Mouse (Mus musculus) frontal cortex, postnatal 10 days (tissue): ENCODE results near the gene Abce1.
"Not testable (repeated sequence)": the region's sequence is repeated elsewhere in the genome, so short reads cannot be mapped to it uniquely, and the experiment has no call there.

ENCODE experiments used
- DNase-seq, 2 experiments: peaks; one replicate each; pipeline ENCODE4 v3.0.0; 2022; ENCODE audit warnings: low spot score in 2 of 2, mixed read lengths in 1 of 2

Abce1 gene

GRCm38 (mm10) chr8:79711064-79711961, at the start of gene Abce1, which contains the start of gene Anapc10:
Gene Abce1 (minus strand): TSS chr8:79711740.
Gene Anapc10 (plus strand): TSS chr8:79711820.
- peak; percentile 95 to 98 for DNase-seq

DNA sequence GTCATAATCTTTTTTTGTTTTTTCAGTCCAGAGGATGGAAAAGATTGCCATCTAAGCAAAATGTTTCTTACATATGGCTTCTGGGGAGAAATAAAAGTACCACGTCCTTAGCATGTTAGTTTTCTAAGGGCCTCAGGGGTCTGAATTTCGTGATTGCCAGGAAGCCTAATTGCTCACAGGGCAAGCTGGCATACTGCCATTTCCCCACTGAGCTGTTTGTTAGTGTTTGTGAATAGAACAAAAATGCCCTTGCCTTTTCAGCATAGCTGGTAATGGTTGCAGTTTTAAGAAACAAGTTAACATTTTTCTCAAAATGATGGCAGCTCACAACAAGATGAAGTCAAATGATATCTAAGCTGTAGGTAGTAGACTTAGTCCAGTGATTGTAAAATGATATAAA, 38.8 kb upstream of the Abce1 start:
- peak in 1 of 2 experiments; percentile 17 for DNase-seq

- DNase-seq = no peak
These were observed 37.1 kb upstream of the Abce1 start for GRCm38 (mm10) chr8:79748591-79748990.

GRCm38 (mm10) chr8:79748171-79748570, 36.6 kb upstream of the Abce1 start:
- no peak for DNase-seq

GRCm38 (mm10) chr8:79734304-79734703, 22.8 kb upstream of the Abce1 start:
- DNase-seq = peak; percentile 12 to 17

GRCm38 (mm10) chr8:79727900-79728299, 16.4 kb upstream of the Abce1 start:
- DNase-seq = no peak

- no peak for DNase-seq
These were observed 13.0 kb upstream of the Abce1 start for GRCm38 (mm10) chr8:79724589-79724988.

- DNase-seq = no peak
These were observed 11.8 kb upstream of the Abce1 start for GRCm38 (mm10) chr8:79723308-79723707.

GRCm38 (mm10) chr8:79721537-79721936, 10.0 kb upstream of the Abce1 start:
- DNase-seq = no peak

GRCm38 (mm10) chr8:79712676-79713075, 1.1 kb upstream of the Abce1 start:
- no peak for DNase-seq

GRCm38 (mm10) chr8:79706687-79707086, 4.9 kb downstream of the Abce1 start:
- DNase-seq = no peak

- no peak for DNase-seq
These were observed 19.0 kb downstream of the Abce1 start for GRCm38 (mm10) chr8:79692531-79692930.

- not testable (repeated sequence) for DNase-seq
These were observed 25.6 kb downstream of the Abce1 start for GRCm38 (mm10) chr8:79685927-79686326.

- DNase-seq = no peak
These were observed 30.6 kb downstream of the Abce1 start for GRCm38 (mm10) chr8:79680965-79681364.

GRCm38 (mm10) chr8:79680555-79680954, 31.0 kb downstream of the Abce1 start:
- no peak for DNase-seq

DNA sequence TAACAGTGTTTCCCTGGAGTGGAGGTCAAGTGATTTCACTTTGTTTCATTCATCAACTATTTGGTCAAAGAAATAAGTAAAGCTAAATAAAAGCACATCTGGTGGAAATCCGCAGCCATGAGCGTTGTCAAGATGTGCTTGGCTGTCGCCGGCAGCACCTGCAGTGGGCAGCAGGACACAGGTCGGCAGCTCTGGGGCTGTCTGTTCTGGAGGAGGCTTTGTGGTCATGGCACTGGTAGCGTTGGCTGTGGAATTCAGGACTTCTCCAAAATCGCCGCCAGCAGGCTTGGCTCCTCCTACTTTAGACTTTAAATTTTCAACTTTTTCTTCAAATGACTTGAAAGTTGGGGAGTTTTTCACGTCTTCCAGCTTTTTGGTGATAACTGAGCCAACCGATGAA, 31.5 kb downstream of the Abce1 start:
- not testable (repeated sequence) for DNase-seq

GRCm38 (mm10) chr8:79679005-79679404, 32.5 kb downstream of the Abce1 start:
- DNase-seq = no peak

GRCm38 (mm10) chr8:79676461-79676860, 35.1 kb downstream of the Abce1 start:
- DNase-seq = no peak

DNA sequence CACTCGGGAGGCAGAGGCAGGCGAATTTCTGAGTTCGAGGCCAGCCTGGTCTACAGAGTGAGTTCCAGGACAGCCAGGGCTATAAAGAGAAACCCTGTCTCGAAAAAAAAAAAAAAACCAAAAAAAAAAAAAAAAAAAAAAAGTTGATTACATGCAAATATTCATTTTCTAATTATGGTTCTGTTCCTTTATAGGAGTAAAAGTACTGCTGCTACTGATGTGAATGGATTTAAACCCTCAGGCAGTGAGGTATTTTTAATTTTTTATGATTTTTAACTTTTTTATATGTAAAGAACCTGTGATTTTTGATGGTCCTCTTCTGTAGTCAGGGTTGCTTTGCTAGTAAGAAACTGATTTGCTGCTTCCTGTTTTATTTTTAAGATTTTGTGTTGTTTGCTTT, 52.8 kb downstream of the Abce1 start:
- not testable (repeated sequence) for DNase-seq

GRCm38 (mm10) chr8:79653736-79654135, 57.8 kb downstream of the Abce1 start:
- no peak for DNase-seq

GRCm38 (mm10) chr8:79650158-79650814, 61.3 kb downstream of the Abce1 start:
- no peak for DNase-seq

DNA sequence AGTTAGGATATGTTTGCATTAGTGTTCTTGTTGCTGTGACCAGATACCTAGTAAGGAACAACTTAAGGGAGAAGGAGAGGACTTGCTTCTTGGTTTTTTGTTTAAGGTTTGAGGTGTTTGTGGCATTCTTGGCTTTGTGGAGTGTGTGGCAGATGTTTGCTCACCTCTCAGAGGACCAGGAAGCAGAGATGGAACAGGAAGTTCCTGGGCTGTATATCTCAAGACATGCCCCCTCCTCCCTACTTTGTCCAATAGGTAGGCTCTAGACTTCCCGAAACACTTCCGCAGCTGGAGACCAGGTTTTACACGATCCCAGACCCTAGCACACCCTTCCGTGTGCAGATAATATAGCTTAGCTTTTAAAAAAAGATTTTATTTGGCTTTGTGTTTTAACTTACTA, 62.0 kb downstream of the Abce1 start:
- DNase-seq = no peak

GRCm38 (mm10) chr8:79641119-79641518, 70.4 kb downstream of the Abce1 start:
- DNase-seq = no peak
